Comparison of ENCODE assay signal across 20 mouse cellular contexts in the genomic region with DNA sequence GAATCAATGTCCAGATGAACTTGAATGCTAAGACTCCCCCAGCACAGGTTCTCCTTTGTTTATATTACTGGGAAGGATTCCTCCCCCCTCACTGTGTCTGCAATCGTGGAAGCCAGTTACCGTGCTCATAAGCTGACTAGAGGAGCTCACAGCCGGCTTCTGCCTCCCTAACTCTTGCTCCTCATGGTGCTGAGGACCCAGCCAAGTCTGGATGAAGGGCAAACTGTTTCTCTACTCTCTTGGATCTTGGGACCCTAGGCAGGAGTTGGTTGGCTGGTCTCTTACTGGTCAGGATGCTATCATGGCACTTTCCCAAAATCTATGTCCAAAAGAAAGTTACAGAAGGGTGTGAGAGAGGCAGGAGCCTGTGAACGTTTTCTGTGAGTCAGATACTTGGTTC. TPM values are rescaled to one million over a fixed set of nuclear protein-coding genes. Genes with fewer than 3 reads are reported as not detected.
DNase-seq lines count a peak whose midpoint lies in the region; ATAC-seq and TF ChIP-seq lines count a peak whose summit lies in the region.
"Had no signal": no experiment of that assay in that cellular context is flagged by ENCODE, and none has a peak within 500 bp of the region (broad histone marks: within the 10 kb centered on the region; RNA-seq: fewer than 3 reads in every experiment).

No protein-coding gene starts in this region.

- no peaks in the 10 kb centered on the region for H3K36me3 ChIP-seq in hindbrain, embryonic 15.5 days
- no peaks in the 10 kb centered on the region for H3K36me3 ChIP-seq in hindbrain, embryonic 11.5 days (ENCODE audit: control insufficient read depth, insufficient read depth, low read length)
- no peaks in the 10 kb centered on the region for H3K36me3 ChIP-seq in neural tube, embryonic 13.5 days
- no peaks in the 10 kb centered on the region for H3K36me3 ChIP-seq in kidney, embryonic 15.5 days
- H3K36me3 ChIP-seq: embryonic facial prominence, embryonic 15.5 days; heart, embryonic 13.5 days; liver, embryonic 13.5 days had no signal

- no peaks in the 10 kb centered on the region for H3K9me3 ChIP-seq in hindbrain, embryonic 15.5 days
- H3K9me3 ChIP-seq in hindbrain, embryonic 11.5 days (ENCODE audit: control insufficient read depth, low read length), result no peaks in the 10 kb centered on the region
- no peaks in the 10 kb centered on the region for H3K9me3 ChIP-seq in neural tube, embryonic 13.5 days
- no peaks in the 10 kb centered on the region for H3K9me3 ChIP-seq in kidney, embryonic 15.5 days (replicated peaks)
- H3K9me3 ChIP-seq: embryonic facial prominence, embryonic 15.5 days; heart, embryonic 13.5 days; liver, embryonic 13.5 days had no signal

- peaks cover 40% of the 10 kb centered on the region for H3K4me1 ChIP-seq in hindbrain, embryonic 15.5 days (replicated peaks)
- H3K4me1 ChIP-seq in hindbrain, embryonic 11.5 days (replicated peaks; ENCODE audit: control insufficient read depth, insufficient read depth, low read length), result peaks cover 4% of the 10 kb centered on the region; the same call in 1 of the 2 replicates
- H3K4me1 ChIP-seq in neural tube, embryonic 13.5 days (replicated peaks), result peaks cover 41% of the 10 kb centered on the region
- H3K4me1 ChIP-seq in olfactory bulb, adult 2 months (ENCODE audit: control insufficient read depth, insufficient read depth, low read length), result peaks cover 6% of the 10 kb centered on the region; the same call in 1 of the 2 replicates
- H3K4me1 ChIP-seq in kidney, embryonic 15.5 days, result peaks cover 7% of the 10 kb centered on the region
- H3K4me1 ChIP-seq: liver, embryonic 13.5 days had no signal

- peak overlapping the region; percentile 55 for H3K4me3 ChIP-seq in hindbrain, embryonic 15.5 days
- no peak overlapping the region for H3K4me3 ChIP-seq in hindbrain, embryonic 11.5 days (ENCODE audit: low read depth, low read length)
- no peak overlapping the region for H3K4me3 ChIP-seq in neural tube, embryonic 13.5 days
- H3K4me3 ChIP-seq in olfactory bulb, adult 2 months (ENCODE audit: insufficient read depth, low read depth, low read length), result peak overlapping the region; percentile 56
- no peak overlapping the region for H3K4me3 ChIP-seq in kidney, embryonic 15.5 days (replicated peaks)
- H3K4me3 ChIP-seq: embryonic facial prominence, embryonic 15.5 days; heart, embryonic 13.5 days; liver, embryonic 13.5 days had no signal

- TF ChIP-seq CTCF in olfactory bulb, adult 2 months (IDR thresholded peaks at IDR 0.05; ENCODE audit: insufficient read depth, low read depth, low read length), result no peak

- peak overlapping the region; percentile 70 for H3K4me2 ChIP-seq in hindbrain, embryonic 15.5 days
- H3K4me2 ChIP-seq in hindbrain, embryonic 11.5 days (replicated peaks; ENCODE audit: low read depth, low read length), result no peak overlapping the region
- peak overlapping the region; percentile 74 for H3K4me2 ChIP-seq in neural tube, embryonic 13.5 days
- no peak overlapping the region for H3K4me2 ChIP-seq in kidney, embryonic 15.5 days
- H3K4me2 ChIP-seq: embryonic facial prominence, embryonic 15.5 days; heart, embryonic 13.5 days; liver, embryonic 13.5 days had no signal

- no peaks in the 10 kb centered on the region; the same call in 1 of the 2 replicates for H3K27me3 ChIP-seq in hindbrain, embryonic 15.5 days
- H3K27me3 ChIP-seq in hindbrain, embryonic 11.5 days (ENCODE audit: control insufficient read depth, insufficient read depth, low read length), result peaks cover 17% of the 10 kb centered on the region
- peaks cover 49% of the 10 kb centered on the region for H3K27me3 ChIP-seq in neural tube, embryonic 13.5 days
- peaks cover 45% of the 10 kb centered on the region for H3K27me3 ChIP-seq in kidney, embryonic 15.5 days

- TF ChIP-seq POLR2A in olfactory bulb, adult 2 months (IDR thresholded peaks at IDR 0.05; ENCODE audit: insufficient read depth, low read depth, low read length), result no peak

- WGBS in hindbrain, embryonic 15.5 days, result 52% methylated on average over 4 of the region's 4 CpGs
- WGBS in hindbrain, embryonic 11.5 days, result 58% methylated on average over 4 of the region's 4 CpGs
- WGBS in neural tube, embryonic 13.5 days, result 65% methylated on average over 4 of the region's 4 CpGs
- 28% methylated on average over 4 of the region's 4 CpGs for WGBS in olfactory bulb, adult 2 months
- 60% methylated on average over 4 of the region's 4 CpGs for WGBS in kidney, embryonic 15.5 days

- no peak for ATAC-seq in hindbrain, embryonic 15.5 days (ENCODE audit: low FRiP score, low read depth)
- no peak for ATAC-seq in hindbrain, embryonic 11.5 days (ENCODE audit: low FRiP score)
- ATAC-seq in neural tube, embryonic 13.5 days (ENCODE audit: low read depth), result no peak
- no peak for ATAC-seq in kidney, embryonic 15.5 days (replicated peaks; ENCODE audit: low FRiP score)
- ATAC-seq: CD4-positive, CD25-positive, alpha-beta regulatory T cell, adult 4 months had no signal

- H3K27ac ChIP-seq in hindbrain, embryonic 15.5 days (replicated peaks), result no peak overlapping the region
- no peak overlapping the region for H3K27ac ChIP-seq in hindbrain, embryonic 11.5 days (ENCODE audit: low read depth, low read length)
- no peak overlapping the region for H3K27ac ChIP-seq in neural tube, embryonic 13.5 days (replicated peaks)
- no peak overlapping the region for H3K27ac ChIP-seq in olfactory bulb, adult 2 months (ENCODE audit: insufficient read depth, low read depth, low read length)
- H3K27ac ChIP-seq in kidney, embryonic 15.5 days, result no peak overlapping the region
- H3K27ac ChIP-seq: embryonic facial prominence, embryonic 15.5 days; heart, embryonic 13.5 days; kidney, postnatal 0 days; liver, embryonic 13.5 days had no signal

- DNase-seq in cerebellum, postnatal 10 days, result peak; percentile 52 to 67
- DNase-seq in cerebellum, adult 18-20 months, result no peak
- DNase-seq in hindbrain, embryonic 11.5 days (ENCODE audit: low spot score), result no peak
- no peak for DNase-seq in neural tube, embryonic 10.5 days (ENCODE audit: extremely low spot score, low spot score)
- DNase-seq: gastrocnemius, postnatal 25 days; liver, embryonic 13.5 days; lung, adult 2 months; right cerebral cortex, adult 18-20 months; thymus, adult 2 months had no signal

- peak overlapping the region; percentile 19; the same call in 1 of the 2 replicates for H3K9ac ChIP-seq in hindbrain, embryonic 15.5 days
- H3K9ac ChIP-seq in hindbrain, embryonic 11.5 days (ENCODE audit: low read depth, low read length), result no peak overlapping the region
- H3K9ac ChIP-seq in neural tube, embryonic 13.5 days, result no peak overlapping the region
- no peak overlapping the region for H3K9ac ChIP-seq in kidney, embryonic 15.5 days
- H3K9ac ChIP-seq: embryonic facial prominence, embryonic 15.5 days; heart, embryonic 13.5 days; liver, embryonic 13.5 days had no signal

RNA-seq across cellular contexts. Expression of a gene that starts 2.6 kb away (rescaled TPM):
- polyA plus RNA-seq in hindbrain, embryonic 15.5 days (2015; fragmentation: Nextera tagmentation; extraction: Ambion mirVana), result 4.6 and 4.8 TPM in 2 replicates
- 0.08 TPM in 2 replicates for polyA plus RNA-seq in hindbrain, embryonic 11.5 days (2014; fragmentation: Nextera tagmentation; extraction: Ambion mirVana)
- 1.5 and 1.6 TPM in 2 replicates for polyA plus RNA-seq in neural tube, embryonic 13.5 days (2015; fragmentation: Nextera tagmentation; extraction: Ambion mirVana)
- polyA plus RNA-seq in olfactory bulb, adult 2 months (2012; ENCODE audit: insufficient read depth, insufficient read length, low replicate concordance, missing spikeins), result not detected in 2 replicates
- polyA plus RNA-seq in kidney, embryonic 15.5 days (2015; fragmentation: Nextera tagmentation; extraction: Ambion mirVana), result not detected in 2 replicates
- polyA plus RNA-seq: CD4-positive, CD25-positive, alpha-beta regulatory T cell, adult 4 months; kidney, postnatal 0 days; large intestine, adult 2 months; liver, embryonic 13.5 days; lung, adult 2 months; neural tube, embryonic 11.5 days; small intestine, adult 2 months had no signal

Comparison
In these comparisons a context has a peak if more than half of its experiments do, and no peak if none do; other contexts are left out.
1. DNase-seq: peak in cerebellum, postnatal 10 days (2 of 2); none in cerebellum, adult 18-20 months (0 of 2), hindbrain, embryonic 11.5 days (single experiment) and neural tube, embryonic 10.5 days (single experiment).
2. H3K4me2 ChIP-seq: peak in hindbrain, embryonic 15.5 days (single experiment) and neural tube, embryonic 13.5 days (single experiment); none in hindbrain, embryonic 11.5 days (single experiment) and kidney, embryonic 15.5 days (single experiment).
3. H3K4me3 ChIP-seq: peak in hindbrain, embryonic 15.5 days (single experiment) and olfactory bulb, adult 2 months (single experiment); none in hindbrain, embryonic 11.5 days (single experiment), neural tube, embryonic 13.5 days (single experiment) and kidney, embryonic 15.5 days (single experiment).